Mouse (Mus musculus): ENCODE measurements at regions not wholly inside any gene's neighbourhood (a gene's known extent, or its start where the extent isn't known, plus 50 kb on each side); places are given as distances from the start of the nearest gene placed in this dataset.
"Not testable (repeated sequence)": the region's sequence is repeated elsewhere in the genome, so short reads cannot be mapped to it uniquely, and the experiment has no call there.

DNA sequence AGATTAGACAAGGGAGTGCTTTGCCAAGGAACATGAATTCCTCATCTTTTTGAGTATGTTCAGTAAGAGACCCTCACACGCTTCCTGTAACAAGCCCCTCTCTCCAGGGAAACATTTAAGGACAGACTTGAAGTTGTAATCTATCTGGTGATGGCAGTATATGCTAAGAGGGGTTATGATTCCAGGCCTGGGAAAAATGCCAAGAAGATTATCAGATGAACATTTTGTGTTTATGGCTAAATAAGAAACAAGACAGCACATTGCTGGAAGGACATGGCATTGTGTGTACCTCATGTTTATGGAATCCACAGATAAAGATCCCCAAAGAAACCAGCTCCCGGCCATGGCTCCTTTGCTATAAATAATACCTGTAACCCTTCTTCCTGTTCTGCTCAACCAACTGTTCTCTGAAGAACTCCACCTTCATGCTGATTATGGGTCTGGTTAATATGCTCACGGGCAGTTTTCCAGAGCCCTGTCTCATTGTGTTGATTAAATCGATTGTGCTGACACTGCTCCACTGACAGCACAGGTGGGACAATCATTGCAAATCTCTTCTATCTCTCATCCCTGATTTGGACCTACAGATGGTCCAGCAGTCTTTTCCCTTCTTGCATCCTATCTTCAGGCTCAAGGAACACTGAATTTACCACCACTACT is 327.7 kb downstream of the Abcc12 start:
- no peak overlapping the region for H3K27ac ChIP-seq
- no peaks in the 10 kb centered on the region for H3K4me1 ChIP-seq (replicated peaks; ENCODE audit: insufficient read depth, low read length)
- H3K4me2 ChIP-seq (ENCODE audit: low read length), result no peak overlapping the region
- WGBS, result 51% methylated on average over 4 of the region's 4 CpGs
- H3K36me3 ChIP-seq (ENCODE audit: insufficient read depth, low read length), result no peaks in the 10 kb centered on the region
- no peaks in the 10 kb centered on the region for H3K27me3 ChIP-seq (ENCODE audit: insufficient read depth, low read length)
- ATAC-seq (replicated peaks; ENCODE audit: low FRiP score, low read depth), result no peak
- no peak overlapping the region for H3K4me3 ChIP-seq (replicated peaks; ENCODE audit: low read depth, low read length)
- TF ChIP-seq CTCF (IDR thresholded peaks at IDR 0.05; ENCODE audit: low read depth), result no peak
- H3K9ac ChIP-seq (ENCODE audit: low read depth, low read length), result no peak overlapping the region
- H3K9me3 ChIP-seq (replicated peaks; ENCODE audit: low read length), result no peaks in the 10 kb centered on the region
- DNase-seq (ENCODE audit: low spot score), result peak; percentile 10

DNA sequence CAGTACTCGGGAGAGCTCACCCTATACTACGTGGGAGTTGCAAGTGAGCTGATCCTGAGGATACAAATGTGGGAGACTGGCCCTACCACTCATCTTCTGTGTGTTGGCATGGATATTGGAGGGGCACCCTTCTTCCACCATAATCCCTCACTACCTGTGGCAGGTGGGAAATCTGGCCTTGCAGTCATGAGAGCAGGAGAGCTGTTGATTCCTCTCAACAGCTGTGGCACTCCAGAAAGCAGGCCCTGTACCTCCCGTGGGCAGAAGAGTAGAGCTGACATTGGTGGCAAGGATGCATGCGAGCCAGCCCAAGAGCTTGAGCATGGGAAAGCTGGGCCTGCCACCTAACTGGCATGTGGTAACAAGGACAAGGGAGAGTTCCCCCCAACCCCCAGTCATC is 345.8 kb downstream of the Abcc12 start:
- Histone ChIP-seq H3K27ac (no peak overlapping the region), H3K9me3 (replicated peaks; ENCODE audit: low read length) (no peaks in the 10 kb centered on the region), H3K4me2 (ENCODE audit: low read length) (no peak overlapping the region), H3K4me1 (replicated peaks; ENCODE audit: insufficient read depth, low read length) (no peaks in the 10 kb centered on the region), H3K9ac (ENCODE audit: low read depth, low read length) (no peak overlapping the region), H3K4me3 (replicated peaks; ENCODE audit: low read depth, low read length) (no peak overlapping the region), H3K27me3 (ENCODE audit: insufficient read depth, low read length) (no peaks in the 10 kb centered on the region), H3K36me3 (ENCODE audit: insufficient read depth, low read length) (no peaks in the 10 kb centered on the region)
- TF ChIP-seq CTCF (IDR thresholded peaks at IDR 0.05; ENCODE audit: low read depth), result no peak
- WGBS, result 88% methylated on average over 4 of the region's 4 CpGs
- DNase-seq (ENCODE audit: low spot score) (no peak), ATAC-seq (replicated peaks; ENCODE audit: low FRiP score, low read depth) (no peak)

GRCm38 (mm10) chr8:86231994-86232393 is 348.5 kb downstream of the Abcc12 start:
- TF ChIP-seq CTCF (IDR thresholded peaks at IDR 0.05; ENCODE audit: low read depth), result peak; percentile 25; the same call in 1 of the 2 replicates
- H3K4me2 ChIP-seq (ENCODE audit: low read length), result not testable (repeated sequence)

DNA sequence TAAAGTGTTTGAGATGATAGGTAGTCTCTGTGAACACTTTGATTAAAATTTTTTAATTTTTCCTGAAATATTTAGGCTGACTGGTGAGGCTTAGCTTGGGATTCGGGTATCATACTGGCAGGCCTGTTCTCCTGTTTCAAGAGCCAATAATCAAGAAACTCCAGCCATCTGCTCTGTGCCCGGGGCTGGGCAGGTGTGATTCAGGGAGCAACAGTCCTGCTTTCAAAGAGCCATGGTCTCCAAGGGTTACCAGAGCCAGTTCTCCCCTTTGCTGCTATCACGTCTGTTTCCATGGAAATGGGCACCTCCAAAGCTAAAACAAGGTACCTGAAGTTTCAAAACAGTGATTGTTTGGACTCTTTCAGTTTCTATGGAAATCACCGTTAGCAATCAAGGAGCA is 355.6 kb downstream of the Abcc12 start:
- TF ChIP-seq CTCF (IDR thresholded peaks at IDR 0.05; ENCODE audit: low read depth), result no peak
- no peaks in the 10 kb centered on the region for H3K36me3 ChIP-seq (ENCODE audit: insufficient read depth, low read length)
- no peak overlapping the region for H3K9ac ChIP-seq (ENCODE audit: low read depth, low read length)
- H3K4me3 ChIP-seq (replicated peaks; ENCODE audit: low read depth, low read length), result no peak overlapping the region
- WGBS, result 62% methylated on average over 4 of the region's 4 CpGs
- no peak overlapping the region for H3K4me2 ChIP-seq (ENCODE audit: low read length)
- H3K27me3 ChIP-seq (ENCODE audit: insufficient read depth, low read length), result no peaks in the 10 kb centered on the region
- H3K9me3 ChIP-seq (replicated peaks; ENCODE audit: low read length), result no peaks in the 10 kb centered on the region
- DNase-seq (ENCODE audit: low spot score) (no peak), ATAC-seq (replicated peaks; ENCODE audit: low FRiP score, low read depth) (no peak)
- no peaks in the 10 kb centered on the region for H3K4me1 ChIP-seq (replicated peaks; ENCODE audit: insufficient read depth, low read length)
- H3K27ac ChIP-seq, result no peak overlapping the region

More at GRCm38 (mm10) chr8:86231994-86232393, 348.5 kb downstream of the Abcc12 start:
- H3K9me3 ChIP-seq (replicated peaks; ENCODE audit: low read length); H3K9ac ChIP-seq (ENCODE audit: low read depth, low read length); ATAC-seq (replicated peaks; ENCODE audit: low FRiP score, low read depth); H3K27me3 ChIP-seq (ENCODE audit: insufficient read depth, low read length); H3K27ac ChIP-seq; H3K4me3 ChIP-seq (replicated peaks; ENCODE audit: low read depth, low read length); H3K4me1 ChIP-seq (replicated peaks; ENCODE audit: insufficient read depth, low read length); H3K36me3 ChIP-seq (ENCODE audit: insufficient read depth, low read length); DNase-seq (ENCODE audit: low spot score): not testable (repeated sequence)
- 82% methylated on average over 6 of the region's 6 CpGs for WGBS

GRCm38 (mm10) chr8:86222715-86223114 is 357.8 kb downstream of the Abcc12 start:
- 86% methylated on average over 7 of the region's 7 CpGs for WGBS
- no peak overlapping the region for H3K4me2 ChIP-seq (ENCODE audit: low read length)
- no peak for TF ChIP-seq CTCF (IDR thresholded peaks at IDR 0.05; ENCODE audit: low read depth)

DNA sequence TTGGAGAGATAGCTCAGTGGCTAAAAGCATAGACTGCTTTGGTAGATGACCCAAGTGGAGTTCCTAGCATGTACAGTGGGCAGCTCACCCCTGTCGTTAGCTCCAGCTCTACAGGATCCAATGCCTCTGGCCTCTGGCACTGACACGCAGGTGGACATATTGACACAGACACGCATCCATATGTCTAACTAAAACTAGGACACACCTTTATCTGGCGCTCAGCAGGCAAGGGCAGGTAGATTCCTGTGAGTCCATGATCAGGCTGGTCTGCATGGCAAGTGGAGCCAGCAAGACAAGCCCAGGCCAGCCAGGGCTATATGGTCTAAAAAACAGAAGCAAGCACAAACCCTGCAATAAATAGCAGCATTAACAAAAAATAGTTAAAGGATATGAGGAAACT is 358.3 kb downstream of the Abcc12 start:
- H3K4me2 ChIP-seq (ENCODE audit: low read length), result no peak overlapping the region
- no peak overlapping the region for H3K4me3 ChIP-seq (replicated peaks; ENCODE audit: low read depth, low read length)
- no peaks in the 10 kb centered on the region for H3K9me3 ChIP-seq (replicated peaks; ENCODE audit: low read length)
- WGBS, result 90% methylated on average over 4 of the region's 4 CpGs
- H3K36me3 ChIP-seq (ENCODE audit: insufficient read depth, low read length), result no peaks in the 10 kb centered on the region
- DNase-seq (ENCODE audit: low spot score) (no peak), ATAC-seq (replicated peaks; ENCODE audit: low FRiP score, low read depth) (no peak)
- no peak overlapping the region for H3K9ac ChIP-seq (ENCODE audit: low read depth, low read length)
- H3K27me3 ChIP-seq (ENCODE audit: insufficient read depth, low read length), result no peaks in the 10 kb centered on the region
- no peaks in the 10 kb centered on the region for H3K4me1 ChIP-seq (replicated peaks; ENCODE audit: insufficient read depth, low read length)
- H3K27ac ChIP-seq, result no peak overlapping the region
- TF ChIP-seq CTCF (IDR thresholded peaks at IDR 0.05; ENCODE audit: low read depth), result no peak

More at GRCm38 (mm10) chr8:86222715-86223114, 357.8 kb downstream of the Abcc12 start:
- Histone ChIP-seq H3K9me3 (replicated peaks; ENCODE audit: low read length) (no peaks in the 10 kb centered on the region), H3K36me3 (ENCODE audit: insufficient read depth, low read length) (no peaks in the 10 kb centered on the region), H3K9ac (ENCODE audit: low read depth, low read length) (no peak overlapping the region), H3K4me1 (replicated peaks; ENCODE audit: insufficient read depth, low read length) (no peaks in the 10 kb centered on the region), H3K27me3 (ENCODE audit: insufficient read depth, low read length) (no peaks in the 10 kb centered on the region), H3K4me3 (replicated peaks; ENCODE audit: low read depth, low read length) (no peak overlapping the region), H3K27ac (no peak overlapping the region)
- ATAC-seq (replicated peaks; ENCODE audit: low FRiP score, low read depth), result no peak
- no peak for DNase-seq (ENCODE audit: low spot score)

- Histone ChIP-seq H3K9ac (ENCODE audit: low read depth, low read length) (no peak overlapping the region), H3K9me3 (replicated peaks; ENCODE audit: low read length) (no peaks in the 10 kb centered on the region), H3K4me1 (replicated peaks; ENCODE audit: insufficient read depth, low read length) (no peaks in the 10 kb centered on the region), H3K36me3 (ENCODE audit: insufficient read depth, low read length) (no peaks in the 10 kb centered on the region), H3K27ac (no peak overlapping the region), H3K4me2 (ENCODE audit: low read length) (no peak overlapping the region), H3K27me3 (ENCODE audit: insufficient read depth, low read length) (no peaks in the 10 kb centered on the region), H3K4me3 (replicated peaks; ENCODE audit: low read depth, low read length) (no peak overlapping the region)
- no peak for ATAC-seq (replicated peaks; ENCODE audit: low FRiP score, low read depth)
- WGBS, result 94% methylated on average over 8 of the region's 8 CpGs
- TF ChIP-seq CTCF (IDR thresholded peaks at IDR 0.05; ENCODE audit: low read depth), result no peak
- DNase-seq (ENCODE audit: low spot score), result no peak
These were observed 366.1 kb downstream of the Abcc12 start for GRCm38 (mm10) chr8:86214399-86214798.

All from kidney, postnatal 0 days (tissue).